Mouse (Mus musculus) kidney, adult 9 months (tissue): ENCODE measurements at regions not wholly inside any gene's neighbourhood (a gene's known extent, or its start where the extent isn't known, plus 50 kb on each side); places are given as distances from the start of the nearest gene placed in this dataset.
"Not testable (repeated sequence)": the region's sequence is repeated elsewhere in the genome, so short reads cannot be mapped to it uniquely, and the experiment has no call there.

ENCODE experiments used
- DNase-seq: peaks from one replicate; pipeline ENCODE4 v3.0.0; 2022

- peak; percentile 70 for DNase-seq
These were observed 367.0 kb upstream of the Ywhaq start for GRCm38 (mm10) chr12:21784403-21784802.

GRCm38 (mm10) chr12:21778717-21779116 lies 361.3 kb upstream of the Ywhaq start:
- not testable (repeated sequence) for DNase-seq

- DNase-seq: not testable (repeated sequence)
These were observed 360.9 kb upstream of the Ywhaq start for GRCm38 (mm10) chr12:21778308-21778707.

- not testable (repeated sequence) for DNase-seq
These were observed 350.3 kb upstream of the Ywhaq start for GRCm38 (mm10) chr12:21767717-21768116.
